Mouse (Mus musculus) lung, adult 2 months (tissue): Measurements from ENCODE around the gene Gm6871.

Source experiments
- CTCF ChIP-seq: fragments of 200-500 bp; IDR thresholded peaks from 2 replicates; pipeline ENCODE4 v1.5.1; 2011; ENCODE audit warnings: mild to moderate bottlenecking, low read length, control low read depth; ENCODE audit not compliant: insufficient read depth
- POLR2A ChIP-seq: fragments of 200-500 bp; IDR thresholded peaks from 2 replicates; pipeline ENCODE4 v1.6.1; 2011; ENCODE audit warnings: low read depth, mild to moderate bottlenecking, control low read depth, low read length, borderline replicate concordance; ENCODE audit errors: extremely low read depth

DNA sequence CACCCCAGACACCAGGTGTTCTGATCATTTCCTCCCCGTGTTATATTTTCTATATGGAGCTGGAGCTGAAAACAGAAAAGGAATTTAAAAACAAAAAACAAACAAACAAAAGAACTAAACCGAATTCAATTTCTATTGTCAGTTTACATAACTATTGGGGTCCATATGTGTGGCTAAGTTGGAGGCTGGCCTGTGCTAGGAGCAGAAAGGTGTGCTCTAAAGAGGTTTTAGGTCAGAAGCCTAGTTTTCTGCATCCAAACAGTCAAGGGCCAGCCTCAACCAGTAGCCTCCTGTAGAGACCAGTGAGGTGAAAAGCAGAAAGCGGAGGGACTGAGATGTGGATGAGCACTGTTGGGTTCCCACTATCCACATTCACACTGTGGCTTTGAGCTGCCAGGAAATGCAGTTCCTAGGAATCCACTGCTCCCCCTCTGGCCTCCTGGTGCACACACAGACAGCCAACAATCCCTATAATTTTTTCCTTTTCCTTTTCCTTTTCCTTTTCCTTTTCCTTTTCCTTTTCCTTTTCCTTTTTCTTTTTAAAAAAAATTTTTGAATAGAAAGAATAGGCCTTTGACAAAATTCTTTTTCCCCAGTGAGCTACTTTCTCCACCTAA is 26.6 kb upstream of the Gm6871 start:
- TF ChIP-seq CTCF (0 out of 2 replicates have a peak, but pooled peaks have one; percentile 15), POLR2A (no peak)
